Mouse (Mus musculus) layer of hippocampus, adult 9-11 months (tissue): ENCODE results near the gene Nptx2.
A peak's percentile ranks its signal among the peaks of the same experiment; 100 is the strongest.

Experiments
- DNase-seq: peaks from one replicate; pipeline ENCODE4 v3.0.0; 2022

Nptx2 gene

DNA sequence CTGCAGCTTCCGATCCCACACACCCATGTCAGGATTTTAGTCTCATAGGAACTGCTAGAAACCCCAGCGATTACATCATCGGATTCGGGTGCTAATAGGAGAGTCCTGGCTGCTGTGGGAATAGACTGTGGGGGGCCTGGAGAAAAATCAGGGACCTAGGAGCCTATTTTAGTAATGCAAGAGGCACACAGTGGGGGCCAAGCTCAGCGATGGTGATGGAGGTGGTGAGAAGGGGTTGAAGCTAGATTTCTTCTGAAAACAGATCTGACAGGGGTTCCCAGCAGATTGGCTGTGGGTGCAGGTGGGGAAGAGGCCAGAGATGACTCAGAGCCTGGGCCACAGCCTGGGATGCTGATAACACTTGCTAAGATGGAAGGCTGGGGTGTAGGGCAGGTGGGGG lies 39.4 kb downstream of the Nptx2 start:
- DNase-seq: peak; percentile 3

DNA sequence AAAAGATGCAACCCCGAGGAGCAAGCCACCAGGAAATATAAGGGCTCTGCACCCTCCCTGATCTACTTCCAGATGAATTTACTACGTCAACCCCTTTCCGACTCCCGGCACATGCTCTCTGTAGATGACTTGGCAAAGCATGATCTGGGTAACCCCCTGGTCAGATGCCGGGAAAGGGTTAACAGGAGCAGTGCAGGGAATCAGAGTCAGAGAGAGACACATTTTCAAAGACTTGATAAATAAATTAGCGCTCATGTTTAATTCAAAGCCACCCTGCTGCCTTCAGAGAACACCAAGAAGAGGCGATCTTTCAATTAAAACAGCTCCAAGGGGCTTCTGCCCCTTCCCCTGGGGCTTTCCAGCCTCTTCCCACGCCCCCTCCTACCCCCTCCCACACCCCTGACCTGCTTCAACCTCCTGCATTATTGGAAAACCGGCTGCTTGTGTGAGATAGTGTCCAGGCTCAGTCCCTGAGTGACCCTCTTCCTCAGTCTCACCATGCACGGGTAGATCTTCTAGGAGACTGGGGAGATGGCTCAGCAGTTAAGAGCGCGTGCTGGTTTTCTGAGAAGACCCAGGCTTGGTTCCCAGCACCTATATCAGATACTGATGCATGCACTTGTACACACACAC lies 45.7 kb downstream of the Nptx2 start:
- no peak for DNase-seq

DNA sequence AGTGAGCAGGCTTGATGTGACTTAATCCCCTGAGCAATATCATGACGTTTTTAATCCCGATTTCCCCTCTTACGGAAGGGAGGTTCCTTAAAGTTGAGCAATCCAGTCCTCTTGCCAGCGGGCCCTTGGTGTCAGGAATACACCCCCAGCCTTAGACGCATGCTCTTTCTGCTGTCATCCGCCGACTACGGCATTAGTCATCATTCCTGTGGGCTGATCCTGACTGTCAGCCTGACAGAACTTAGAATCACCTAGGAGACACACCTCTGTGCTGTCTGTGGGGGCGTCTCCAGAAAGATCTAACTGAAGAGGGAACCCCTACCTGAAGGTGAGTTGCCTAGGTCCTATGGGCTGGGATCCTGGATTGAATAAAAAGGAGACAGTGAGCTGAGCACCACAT lies 49.1 kb downstream of the Nptx2 start:
- peak; percentile 28 for DNase-seq
